Mouse (Mus musculus): ENCODE measurements around the gene Stab1. TPM values are rescaled to one million over a fixed set of nuclear protein-coding genes. Genes with fewer than 3 reads are reported as not detected.

The Stab1 gene
- polyA plus RNA-seq, 1 experiment from 2014 or later: 32.3 TPM

DNA sequence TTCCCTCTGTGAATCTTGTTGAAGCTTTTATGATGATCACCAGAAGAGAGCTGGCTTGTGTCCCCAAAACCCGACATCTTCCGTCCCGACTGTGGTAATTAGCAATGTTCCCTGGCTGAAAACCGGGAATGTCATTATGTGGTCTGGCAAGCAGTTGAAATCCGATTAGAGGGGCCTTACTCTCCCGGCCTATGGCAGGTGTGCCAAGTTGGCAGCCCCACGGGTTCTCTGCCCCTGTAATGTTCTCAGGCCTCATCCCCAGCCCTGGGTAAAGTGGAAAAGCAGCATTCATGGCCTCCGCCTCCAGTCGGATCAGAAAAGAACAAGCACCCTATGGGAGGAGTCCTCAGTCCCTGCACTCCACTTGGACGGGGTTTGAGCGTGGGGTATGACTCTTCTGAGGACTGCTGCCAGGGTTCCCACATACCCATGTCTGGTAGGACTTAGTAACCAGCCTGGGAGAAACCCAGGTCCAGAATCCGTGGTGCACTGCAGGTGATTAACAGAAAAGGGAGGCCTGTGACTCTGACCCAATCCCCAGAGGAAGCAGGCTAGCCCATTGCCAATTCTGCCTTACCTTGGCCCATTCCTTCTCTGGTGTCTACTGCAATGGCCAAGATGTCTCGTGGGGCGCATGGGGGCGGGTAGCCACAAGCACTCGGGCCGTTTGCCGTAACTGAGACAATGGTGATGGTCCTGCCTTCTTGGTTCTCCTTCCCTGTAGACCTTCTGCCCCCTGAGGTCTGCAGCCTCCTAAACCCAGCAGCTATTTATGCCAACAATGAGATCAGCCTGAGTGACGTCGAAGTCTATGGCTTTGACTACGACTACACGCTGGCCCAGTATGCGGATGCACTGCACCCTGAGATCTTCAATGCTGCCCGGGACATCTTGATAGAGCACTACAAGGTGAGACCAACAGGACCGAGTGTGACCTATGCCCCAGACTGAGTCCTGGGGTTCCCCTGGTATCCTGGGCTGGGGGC is 34.1 kb downstream of the Stab1 start:
- ATAC-seq: no peak
- Histone ChIP-seq H3K27ac (no peak overlapping the region), H3K4me2 (replicated peaks) (no peak overlapping the region), H3K4me1 (replicated peaks) (peaks cover 38% of the 10 kb centered on the region), H3K36me3 (peaks cover 43% of the 10 kb centered on the region), H3K9ac (no peak overlapping the region), H3K4me3 (replicated peaks) (no peak overlapping the region), H3K9me3 (no peaks in the 10 kb centered on the region), H3K27me3 (replicated peaks) (no peaks in the 10 kb centered on the region)
- 88% methylated on average over 25 of the region's 25 CpGs for WGBS

DNA sequence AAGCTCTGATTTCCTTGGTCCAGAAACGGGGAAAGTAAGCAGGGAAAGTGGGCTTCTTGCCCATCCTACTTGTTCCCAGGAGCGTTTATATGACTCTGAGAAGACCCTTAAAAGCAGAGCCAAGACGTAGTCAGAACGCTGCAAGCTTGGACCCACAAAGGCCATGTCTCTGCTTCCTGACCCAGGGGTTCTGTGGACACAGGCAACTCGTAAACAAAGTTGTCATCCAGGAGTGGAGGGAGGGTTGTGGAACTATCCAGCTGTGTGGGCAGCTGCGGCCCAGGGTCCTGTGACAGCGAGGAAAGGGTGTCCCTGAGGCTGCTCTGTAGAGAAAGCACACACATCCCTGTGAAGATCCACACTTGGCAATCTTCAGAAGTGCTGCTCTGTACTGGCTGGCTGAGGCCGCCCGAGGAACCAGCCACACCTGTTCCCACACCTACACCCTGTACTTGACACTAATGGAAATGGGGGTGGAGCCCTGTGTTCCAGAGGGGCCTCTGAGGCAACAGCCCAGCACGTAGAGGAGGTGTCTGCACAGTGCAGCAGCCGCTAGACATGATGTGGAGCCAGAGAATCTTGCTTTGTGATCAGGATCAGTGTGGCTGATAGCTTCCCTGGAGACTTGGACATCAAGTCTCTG is 35.3 kb downstream of the Stab1 start:
- ATAC-seq: peak; percentile 71
- WGBS: 36% methylated on average over 11 of the region's 11 CpGs
- Histone ChIP-seq H3K27me3 (replicated peaks) (no peaks in the 10 kb centered on the region), H3K4me3 (replicated peaks) (0 out of 2 replicates have a peak overlapping the region, but pooled peaks have one; percentile 2), H3K4me1 (replicated peaks) (peaks cover 38% of the 10 kb centered on the region), H3K9ac (0 out of 2 replicates have a peak overlapping the region, but pooled peaks have one; percentile 15), H3K9me3 (no peaks in the 10 kb centered on the region), H3K4me2 (replicated peaks) (peak overlapping the region; percentile 85), H3K27ac (peak overlapping the region; percentile 71), H3K36me3 (peaks cover 33% of the 10 kb centered on the region)

DNA sequence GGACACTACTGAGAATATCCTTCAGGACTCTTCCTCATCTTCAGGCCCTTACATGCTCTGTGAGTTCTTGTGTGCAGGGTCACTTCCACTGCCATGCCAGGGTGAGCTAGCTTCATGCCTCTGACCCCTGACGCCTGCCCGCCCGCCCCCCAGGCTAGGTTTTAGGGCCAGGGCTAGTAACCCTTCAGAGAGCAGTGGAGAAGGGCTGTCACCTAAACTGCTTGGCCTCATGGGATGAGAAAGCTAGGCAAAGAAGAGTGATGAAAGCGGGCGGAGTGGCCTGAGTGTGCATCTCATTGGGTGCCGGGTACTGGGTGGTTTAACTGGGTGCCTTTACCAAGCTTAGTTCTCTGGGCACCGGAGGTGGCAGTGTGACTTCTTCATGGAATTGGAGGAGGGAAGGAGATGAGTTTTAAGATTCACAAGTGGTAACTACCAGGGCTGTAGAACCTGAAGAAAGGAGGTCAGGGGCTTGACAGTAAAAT is 35.9 kb downstream of the Stab1 start:
- no peak for ATAC-seq
- Histone ChIP-seq H3K9ac (peak overlapping the region; percentile 90), H3K4me3 (replicated peaks) (peak overlapping the region; percentile 84), H3K27me3 (replicated peaks) (no peaks in the 10 kb centered on the region), H3K27ac (peak overlapping the region; percentile 71; the same call in 1 of the 2 replicates), H3K36me3 (peaks cover 30% of the 10 kb centered on the region), H3K9me3 (no peaks in the 10 kb centered on the region), H3K4me2 (replicated peaks) (peak overlapping the region; percentile 85), H3K4me1 (replicated peaks) (peaks cover 38% of the 10 kb centered on the region)
- 74% methylated on average over 7 of the region's 7 CpGs for WGBS

GRCm38 (mm10) chr14:31132031-31132430 is 36.4 kb downstream of the Stab1 start:
- Histone ChIP-seq H3K4me2 (replicated peaks) (peak overlapping the region; percentile 85), H3K9ac (peak overlapping the region; percentile 90), H3K4me3 (replicated peaks) (peak overlapping the region; percentile 84), H3K27ac (no peak overlapping the region), H3K27me3 (replicated peaks) (no peaks in the 10 kb centered on the region), H3K4me1 (replicated peaks) (peaks cover 41% of the 10 kb centered on the region), H3K36me3 (peaks cover 25% of the 10 kb centered on the region), H3K9me3 (no peaks in the 10 kb centered on the region)
- no peak for ATAC-seq
- 6% methylated on average over 6 of the region's 6 CpGs for WGBS

GRCm38 (mm10) chr14:31131272-31131821 is 37.1 kb downstream of the Stab1 start:
- peak overlapping the region; percentile 89; the same call in 1 of the 2 replicates for H3K27ac ChIP-seq
- peak overlapping the region; percentile 84 for H3K4me3 ChIP-seq (replicated peaks)
- H3K9ac ChIP-seq: peak overlapping the region; percentile 90
- peaks cover 41% of the 10 kb centered on the region for H3K4me1 ChIP-seq (replicated peaks)
- under 1% methylated on average over 43 of the region's 43 CpGs for WGBS
- H3K27me3 ChIP-seq (replicated peaks): no peaks in the 10 kb centered on the region
- peak overlapping the region; percentile 85 for H3K4me2 ChIP-seq (replicated peaks)
- ATAC-seq: peak; percentile 6
- H3K9me3 ChIP-seq: no peaks in the 10 kb centered on the region
- peaks cover 18% of the 10 kb centered on the region for H3K36me3 ChIP-seq

- Histone ChIP-seq H3K4me3 (replicated peaks) (peak within 1 kb of the TSS; percentile 84), H3K27me3 (replicated peaks) (no peaks in the 10 kb centered on the region), H3K27ac (peak within 1 kb of the TSS; percentile 89), H3K9me3 (no peaks in the 10 kb centered on the region), H3K36me3 (peaks cover 10% of the 10 kb centered on the region), H3K9ac (peak within 1 kb of the TSS; percentile 90), H3K4me1 (replicated peaks) (peaks cover 45% of the 10 kb centered on the region), H3K4me2 (replicated peaks) (peak within 1 kb of the TSS; percentile 85)
- ATAC-seq: peak; percentile 74
- WGBS: 3% methylated on average over 57 of the region's 63 CpGs
Measured at GRCm38 (mm10) chr14:31130236-31131220, 37.9 kb downstream of the Stab1 start, which contains the start of gene Nt5dc2. Gene Nt5dc2 (plus strand): TSS chr14:31131053.

GRCm38 (mm10) chr14:31129326-31130235 is 38.9 kb downstream of the Stab1 start:
- Histone ChIP-seq H3K36me3 (peaks cover 3% of the 10 kb centered on the region; the same call in 1 of the 2 replicates), H3K27ac (peak overlapping the region; percentile 89), H3K27me3 (replicated peaks) (no peaks in the 10 kb centered on the region), H3K9ac (no peak overlapping the region), H3K4me3 (replicated peaks) (peak overlapping the region; percentile 63), H3K4me1 (replicated peaks) (peaks cover 42% of the 10 kb centered on the region), H3K4me2 (replicated peaks) (peak overlapping the region; percentile 85), H3K9me3 (no peaks in the 10 kb centered on the region)
- WGBS: 67% methylated on average over 15 of the region's 15 CpGs
- no peak for ATAC-seq

- Histone ChIP-seq H3K9me3 (no peaks in the 10 kb centered on the region), H3K4me3 (replicated peaks) (peak within 1 kb of the TSS; percentile 63), H3K27ac (peak within 1 kb of the TSS; percentile 89), H3K4me2 (replicated peaks) (peak within 1 kb of the TSS; percentile 85), H3K27me3 (replicated peaks) (no peaks in the 10 kb centered on the region), H3K36me3 (no peaks in the 10 kb centered on the region), H3K4me1 (replicated peaks) (peaks cover 35% of the 10 kb centered on the region), H3K9ac (peak within 1 kb of the TSS; percentile 76)
- ATAC-seq: peak; percentile 93
- WGBS: under 1% methylated on average over 33 of the region's 33 CpGs
Measured at GRCm38 (mm10) chr14:31128826-31129219, 39.6 kb downstream of the Stab1 start, which contains the start of gene Smim4. Gene Smim4 (minus strand): TSS chr14:31128956.

GRCm38 (mm10) chr14:31128101-31128825 is 40.2 kb downstream of the Stab1 start:
- Histone ChIP-seq H3K4me3 (replicated peaks) (peak overlapping the region; percentile 63), H3K4me2 (replicated peaks) (peak overlapping the region; percentile 85), H3K4me1 (replicated peaks) (peaks cover 31% of the 10 kb centered on the region), H3K36me3 (no peaks in the 10 kb centered on the region), H3K9me3 (no peaks in the 10 kb centered on the region), H3K27ac (peak overlapping the region; percentile 80), H3K9ac (peak overlapping the region; percentile 76), H3K27me3 (replicated peaks) (no peaks in the 10 kb centered on the region)
- ATAC-seq: 0 out of 2 replicates have a peak, but pooled peaks have one; percentile 13
- WGBS: under 1% methylated on average over 23 of the region's 23 CpGs

GRCm38 (mm10) chr14:31126826-31127225 is 41.6 kb downstream of the Stab1 start:
- Histone ChIP-seq H3K36me3 (no peaks in the 10 kb centered on the region), H3K27me3 (replicated peaks) (no peaks in the 10 kb centered on the region), H3K9ac (no peak overlapping the region), H3K4me1 (replicated peaks) (peaks cover 16% of the 10 kb centered on the region), H3K4me3 (replicated peaks) (no peak overlapping the region), H3K27ac (no peak overlapping the region), H3K9me3 (no peaks in the 10 kb centered on the region), H3K4me2 (replicated peaks) (peak overlapping the region; percentile 39)
- ATAC-seq: no peak
- 90% methylated on average over 8 of the region's 8 CpGs for WGBS

Measured in intestine, embryonic 15.5 days (tissue).